Mouse (Mus musculus) myocyte (in vitro differentiated cells): ENCODE data around the gene Msln. TPM values are rescaled to one million over a fixed set of nuclear protein-coding genes. Genes with fewer than 3 reads are reported as not detected.

Experiments used
- H3K27me3 ChIP-seq: one replicate; pipeline ENCODE4 v1.6.1; 2011; ENCODE audit not compliant: control insufficient read depth, insufficient read depth, insufficient read length
- H3K36me3 ChIP-seq: one replicate; pipeline ENCODE4 v1.6.1; 2011; ENCODE audit not compliant: control insufficient read depth, insufficient read depth
- H3K4me2 ChIP-seq: one replicate; pipeline ENCODE4 v1.6.1; 2011; ENCODE audit warnings: low read depth, control low read depth
- H3K4me3 ChIP-seq: one replicate; pipeline ENCODE4 v1.5.1; 2011; ENCODE audit warnings: mild to moderate bottlenecking, control low read depth, moderate library complexity
- H3K79me2 ChIP-seq: one replicate; pipeline ENCODE4 v1.6.1; 2011; ENCODE audit not compliant: control insufficient read depth, insufficient read depth
- H3ac ChIP-seq: one replicate; pipeline ENCODE4 v1.6.1; 2011; ENCODE audit not compliant: control insufficient read depth, insufficient read length
- CEBPB ChIP-seq: IDR thresholded peaks from 2 replicates; pipeline ENCODE4 v1.6.1; 2011; ENCODE audit warnings: mild to moderate bottlenecking, moderate library complexity; ENCODE audit not compliant: poor library complexity, insufficient read depth, severe bottlenecking
- E2F4 ChIP-seq: IDR thresholded peaks from one replicate; pipeline ENCODE4 v1.6.1; 2011; ENCODE audit warnings: mild to moderate bottlenecking, control low read depth, moderate library complexity; ENCODE audit not compliant: insufficient read depth
- MAX ChIP-seq: IDR thresholded peaks from one replicate; pipeline ENCODE4 v1.6.1; 2011; ENCODE audit warnings: low read depth, mild to moderate bottlenecking, control low read depth
- MYOD1 ChIP-seq, 3 experiments: IDR thresholded peaks; one replicate each; pipeline ENCODE4 v1.6.1; 2011; ENCODE audit warnings: control low read depth in 2 of 3, low read depth in 2 of 3, mild to moderate bottlenecking in 2 of 3, moderate library complexity in 1 of 3; ENCODE audit not compliant: insufficient read length in 2 of 3, control insufficient read depth in 1 of 3
- MYOG ChIP-seq, 3 experiments: IDR thresholded peaks; one replicate each; pipeline ENCODE4 v1.6.1; 2011; ENCODE audit warnings: control low read depth in 2 of 3, low read depth in 2 of 3, mild to moderate bottlenecking in 2 of 3; ENCODE audit not compliant: insufficient read length in 2 of 3, control insufficient read depth in 1 of 3, insufficient read depth in 1 of 3
- POLR2A ChIP-seq: IDR thresholded peaks from one replicate; pipeline ENCODE4 v1.6.1; 2011; ENCODE audit warnings: low read depth, mild to moderate bottlenecking, control low read depth, moderate library complexity; ENCODE audit not compliant: insufficient read length
- POLR2AphosphoS2 ChIP-seq: IDR thresholded peaks from one replicate; pipeline ENCODE4 v1.6.1; 2011; ENCODE audit warnings: low read depth, control low read depth; ENCODE audit not compliant: insufficient read length
- REST ChIP-seq: IDR thresholded peaks from one replicate; pipeline ENCODE4 v1.6.1; 2011; ENCODE audit warnings: mild to moderate bottlenecking, control low read depth, moderate library complexity; ENCODE audit not compliant: insufficient read depth, insufficient read length
- SRF ChIP-seq: IDR thresholded peaks from one replicate; pipeline ENCODE4 v1.6.1; 2011; ENCODE audit warnings: low read depth; ENCODE audit not compliant: control insufficient read depth, insufficient read length
- TCF12 ChIP-seq: IDR thresholded peaks from one replicate; pipeline ENCODE4 v1.6.1; 2011; ENCODE audit warnings: mild to moderate bottlenecking, control low read depth; ENCODE audit not compliant: poor library complexity, insufficient read depth, severe bottlenecking
- TCF3 ChIP-seq: IDR thresholded peaks from one replicate; pipeline ENCODE4 v1.6.1; 2011; ENCODE audit warnings: low read depth, control low read depth; ENCODE audit not compliant: insufficient read length
- USF1 ChIP-seq: IDR thresholded peaks from one replicate; pipeline ENCODE4 v1.6.1; 2011; ENCODE audit warnings: low read depth, mild to moderate bottlenecking, control low read depth, moderate library complexity
- polyA plus RNA-seq: library from polyadenylated mRNA; unstranded; fragments of >200 nt; fragmentation: generic; extraction: Trizol; gene quantifications from one replicate; pipeline ENCODE4 v1.2.1, GENCODE M21; 2012; ENCODE audit warnings: missing spikeins

The Msln gene
- polyA plus RNA-seq, 1 experiment: 91.8 TPM

- no peak for TF ChIP-seq POLR2AphosphoS2
- TF ChIP-seq MYOG (IDR thresholded peaks at IDR 0.05; ENCODE audit: control insufficient read depth in 1 of 3, insufficient read depth in 1 of 3, insufficient read length in 2 of 3, low read depth in 2 of 3): no peak
- TF ChIP-seq USF1: no peak
- no peak for TF ChIP-seq REST
- Histone ChIP-seq H3ac (no peak overlapping the region), H3K4me3 (no peak overlapping the region), H3K4me2 (no peak overlapping the region), H3K36me3 (no peaks in the 10 kb centered on the region), H3K27me3 (peaks cover 29% of the 10 kb centered on the region), H3K79me2 (no peaks in the 10 kb centered on the region)
Measured at GRCm38 (mm10) chr17:25717691-25718090, 36.5 kb downstream of the Msln start.

- no peaks in the 10 kb centered on the region for H3K36me3 ChIP-seq
- peaks cover 29% of the 10 kb centered on the region for H3K27me3 ChIP-seq
- H3ac ChIP-seq: no peak within 1 kb of the TSS
- H3K79me2 ChIP-seq: no peaks in the 10 kb centered on the region
- no peak within 1 kb of the TSS for H3K4me3 ChIP-seq
- TF ChIP-seq MYOD1 (IDR thresholded peaks at IDR 0.05; ENCODE audit: control insufficient read depth in 1 of 3, insufficient read length in 2 of 3, low read depth in 2 of 3) (no peak), CEBPB (no peak), TCF3 (no peak), REST (no peak), SRF (no peak), POLR2A (no peak), USF1 (no peak), TCF12 (no peak), MAX (no peak), E2F4 (no peak), MYOG (IDR thresholded peaks at IDR 0.05; ENCODE audit: control insufficient read depth in 1 of 3, insufficient read depth in 1 of 3, insufficient read length in 2 of 3, low read depth in 2 of 3) (no peak), POLR2AphosphoS2 (no peak)
- no peak within 1 kb of the TSS for H3K4me2 ChIP-seq
Measured at GRCm38 (mm10) chr17:25716711-25717637, 37.2 kb downstream of the Msln start, which contains the start of gene Gng13. Gene Gng13, plus strand, starts transcription at chr17:25717171.

GRCm38 (mm10) chr17:25716130-25716529 lies 38.0 kb downstream of the Msln start:
- Histone ChIP-seq H3ac (no peak overlapping the region), H3K4me2 (no peak overlapping the region), H3K4me3 (no peak overlapping the region), H3K36me3 (no peaks in the 10 kb centered on the region), H3K79me2 (no peaks in the 10 kb centered on the region), H3K27me3 (peaks cover 29% of the 10 kb centered on the region)
- no peak for TF ChIP-seq MYOG (IDR thresholded peaks at IDR 0.05; ENCODE audit: control insufficient read depth in 1 of 3, insufficient read depth in 1 of 3, insufficient read length in 2 of 3, low read depth in 2 of 3)
- TF ChIP-seq MAX: no peak
- no peak for TF ChIP-seq REST
- TF ChIP-seq TCF12: no peak
- no peak for TF ChIP-seq TCF3
- TF ChIP-seq POLR2A: no peak
- TF ChIP-seq SRF: no peak
- TF ChIP-seq POLR2AphosphoS2: no peak
- TF ChIP-seq CEBPB: no peak
- no peak for TF ChIP-seq E2F4
- TF ChIP-seq USF1: no peak

- Histone ChIP-seq H3K27me3 (peaks cover 29% of the 10 kb centered on the region), H3K4me3 (no peak overlapping the region), H3K4me2 (no peak overlapping the region), H3ac (no peak overlapping the region), H3K36me3 (no peaks in the 10 kb centered on the region), H3K79me2 (no peaks in the 10 kb centered on the region)
- TF ChIP-seq POLR2A (no peak), SRF (no peak), CEBPB (no peak), POLR2AphosphoS2 (no peak), USF1 (no peak), MYOG (IDR thresholded peaks at IDR 0.05; ENCODE audit: control insufficient read depth in 1 of 3, insufficient read depth in 1 of 3, insufficient read length in 2 of 3, low read depth in 2 of 3) (no peak), REST (no peak)
Measured at GRCm38 (mm10) chr17:25715627-25716026, 38.6 kb downstream of the Msln start.

GRCm38 (mm10) chr17:25711136-25711535 lies 43.0 kb downstream of the Msln start:
- Histone ChIP-seq H3K27me3 (peaks cover 12% of the 10 kb centered on the region), H3K36me3 (no peaks in the 10 kb centered on the region), H3K79me2 (no peaks in the 10 kb centered on the region), H3ac (no peak overlapping the region), H3K4me3 (no peak overlapping the region), H3K4me2 (no peak overlapping the region)
- TF ChIP-seq TCF12 (no peak), MYOG (IDR thresholded peaks at IDR 0.05; ENCODE audit: control insufficient read depth in 1 of 3, insufficient read depth in 1 of 3, insufficient read length in 2 of 3, low read depth in 2 of 3) (peak in 1 of 3 experiments; percentile 51), MYOD1 (IDR thresholded peaks at IDR 0.05; ENCODE audit: control insufficient read depth in 1 of 3, insufficient read length in 2 of 3, low read depth in 2 of 3) (peak; percentile 49 to 88 (median 86))
